Mouse (Mus musculus) C2C12 (cell line): ENCODE data around the gene Mycbpap.

Experiments
- CEBPB ChIP-seq: IDR thresholded peaks from one replicate; pipeline ENCODE4 v1.6.1; 2011; ENCODE audit warnings: low read depth, mild to moderate bottlenecking, control low read depth, moderate library complexity
- CTCF ChIP-seq: IDR thresholded peaks from one replicate; pipeline ENCODE4 v1.5.1; 2011; ENCODE audit not compliant: control insufficient read depth, insufficient read depth, insufficient read length
- FOSL1 ChIP-seq: IDR thresholded peaks from one replicate; pipeline ENCODE4 v1.8.0; 2011; ENCODE audit warnings: mild to moderate bottlenecking, low read length; ENCODE audit not compliant: poor library complexity, insufficient read depth, severe bottlenecking
- MAX ChIP-seq: IDR thresholded peaks from one replicate; pipeline ENCODE4 v1.6.1; 2011; ENCODE audit warnings: mild to moderate bottlenecking, control low read depth
- MYOD1 ChIP-seq: IDR thresholded peaks from one replicate; pipeline ENCODE4 v1.6.1; 2011; ENCODE audit warnings: low read depth; ENCODE audit not compliant: control insufficient read depth, insufficient read length
- MYOG ChIP-seq: IDR thresholded peaks from one replicate; pipeline ENCODE4 v1.6.1; 2011; ENCODE audit not compliant: control insufficient read depth, insufficient read length; ENCODE audit errors: extremely low read depth
- USF1 ChIP-seq: IDR thresholded peaks from one replicate; pipeline ENCODE4 v1.6.1; 2011; ENCODE audit warnings: low read depth, mild to moderate bottlenecking, control low read depth, moderate library complexity

DNA sequence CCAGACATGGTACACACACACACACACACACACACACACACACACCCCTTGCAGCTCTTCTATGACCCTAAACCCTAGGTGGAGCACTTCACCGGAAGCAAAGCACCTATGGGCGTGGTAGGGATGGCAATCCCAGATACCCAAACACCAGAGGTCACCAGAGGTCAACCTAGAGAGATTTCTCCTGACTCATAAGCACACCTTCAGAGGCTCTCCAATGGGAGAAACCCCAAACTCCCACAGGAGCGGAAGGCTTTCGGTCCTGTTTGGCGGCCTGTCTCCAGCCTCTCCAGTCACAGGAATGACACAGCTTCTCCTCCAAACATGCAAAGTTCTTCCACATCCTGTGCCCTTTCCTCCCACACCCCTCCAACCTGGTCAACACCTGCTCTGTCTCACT lies 24.8 kb upstream of the Mycbpap start:
- no peak for TF ChIP-seq MYOD1
- no peak for TF ChIP-seq CTCF
- TF ChIP-seq MAX, result no peak
- TF ChIP-seq USF1, result no peak
- no peak for TF ChIP-seq MYOG
- no peak for TF ChIP-seq CEBPB
- TF ChIP-seq FOSL1, result no peak
